Mouse (Mus musculus) intestine, embryonic 16.5 days (tissue): Measurements from ENCODE around the gene Amph. TPM values are rescaled to one million over a fixed set of nuclear protein-coding genes. Genes with fewer than 3 reads are reported as not detected.
"Not testable (repeated sequence)": the region's sequence is repeated elsewhere in the genome, so short reads cannot be mapped to it uniquely, and the experiment has no call there.

Experiments
- ATAC-seq: fragments of 200-750 bp; cut with Nextera tagmentation; 2 replicates; pipeline ENCODE4 v1.8.0; 2017; ENCODE audit warnings: moderate TSS enrichment, moderate library complexity
- H3K27ac ChIP-seq: fragments of 300-500 bp; sonication (generic); 2 replicates; pipeline ENCODE4 v1.5.1; 2014; ENCODE audit warnings: mild to moderate bottlenecking, low read length
- H3K27me3 ChIP-seq: fragments of 300-500 bp; sonication (generic); replicated peaks from 2 replicates; pipeline ENCODE4 v1.6.1; 2014; ENCODE audit warnings: low read length, control low read depth, mixed read lengths; ENCODE audit not compliant: control insufficient read depth, insufficient read depth
- H3K36me3 ChIP-seq: fragments of 300-500 bp; sonication (generic); 2 replicates; pipeline ENCODE4 v1.6.1; 2014; ENCODE audit warnings: low read length, control low read depth; ENCODE audit not compliant: control insufficient read depth, insufficient read depth
- H3K4me1 ChIP-seq: fragments of 300-500 bp; sonication (generic); 2 replicates; pipeline ENCODE4 v1.6.1; 2014; ENCODE audit warnings: low read length, control low read depth, mixed read lengths; ENCODE audit not compliant: control insufficient read depth, insufficient read depth
- H3K4me2 ChIP-seq: fragments of 300-500 bp; sonication (generic); 2 replicates; pipeline ENCODE4 v1.6.1; 2014; ENCODE audit warnings: low read depth, low read length, control low read depth
- H3K4me3 ChIP-seq: fragments of 300-500 bp; sonication (generic); 2 replicates; pipeline ENCODE4 v1.5.1; 2014; ENCODE audit warnings: mild to moderate bottlenecking, low read length
- H3K9ac ChIP-seq: fragments of 300-500 bp; sonication (generic); 2 replicates; pipeline ENCODE4 v1.6.1; 2014; ENCODE audit warnings: low read depth, low read length
- H3K9me3 ChIP-seq: fragments of 300-500 bp; sonication (generic); 2 replicates; pipeline ENCODE4 v1.6.1; 2016; ENCODE audit warnings: low read length, control low read depth; ENCODE audit not compliant: control insufficient read depth
- WGBS: fragments of 180-500 bp; shearing (Covaris S2); extraction: QIAGEN DNeasy Blood & Tissue Kit; methylation state at CpG from one replicate; pipeline ENCODE4 v1.1.7; 2014; 5-methylcytosine and 5-hydroxymethylcytosine counted together
- polyA plus RNA-seq: library from polyadenylated mRNA; unstranded; fragments of >200 nt; fragmentation: Nextera tagmentation; extraction: Ambion mirVana; gene quantifications from 2 replicates; pipeline ENCODE4 v1.2.1, GENCODE M21; 2015

Amph gene
- 1.6 and 1.8 TPM in 2 replicates for polyA plus RNA-seq

DNA sequence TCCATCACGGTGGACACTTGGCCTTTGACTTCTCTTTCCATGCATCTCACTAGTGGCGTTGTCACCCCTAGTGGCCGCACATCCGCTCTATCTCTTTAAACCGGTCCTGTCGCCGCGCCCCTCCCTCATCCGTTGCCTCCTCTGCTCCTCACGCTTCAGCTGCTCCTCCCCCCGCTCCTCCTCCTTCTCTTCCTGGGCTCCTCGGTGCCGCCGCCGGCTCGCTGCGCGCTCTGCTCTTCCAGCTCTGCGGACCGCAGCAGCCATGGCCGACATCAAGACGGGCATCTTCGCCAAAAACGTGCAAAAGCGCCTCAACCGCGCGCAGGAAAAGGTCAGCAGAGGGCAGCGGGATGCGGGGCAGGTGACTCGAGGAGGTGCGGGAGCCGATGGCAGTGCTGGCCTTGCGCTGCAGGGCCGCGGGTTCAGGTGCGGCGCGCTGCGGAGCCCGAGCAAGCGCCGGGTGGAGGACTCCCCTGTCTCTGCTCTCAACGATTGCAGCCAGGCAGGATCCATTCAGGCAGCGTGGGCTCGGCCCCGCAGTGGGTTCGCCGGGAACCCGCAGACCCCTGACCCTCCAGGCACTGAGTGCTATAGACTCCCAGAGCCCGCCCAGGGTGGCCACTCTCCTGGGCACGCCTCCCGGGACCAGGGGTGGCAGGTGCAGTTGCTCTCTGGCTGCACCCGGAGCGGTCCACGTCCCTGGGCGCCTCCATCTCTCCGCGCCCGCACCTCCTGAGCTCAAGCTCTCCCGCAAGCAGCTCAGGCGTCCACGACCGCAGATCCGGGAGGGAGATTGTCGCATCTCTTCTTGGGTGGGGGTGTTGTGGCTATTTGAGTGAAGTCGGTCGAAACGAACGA, at the start of gene Amph:
TSS of gene Amph (plus strand) at position 35 of the 858 bp plus-strand sequence.
- no peaks in the 10 kb centered on the region for H3K9me3 ChIP-seq
- peaks cover 6% of the 10 kb centered on the region for H3K4me1 ChIP-seq
- H3K9ac ChIP-seq = peak within 1 kb of the TSS; percentile 67
- under 1% methylated on average over 70 of the region's 70 CpGs for WGBS
- peak within 1 kb of the TSS; percentile 78 for H3K4me2 ChIP-seq
- H3K36me3 ChIP-seq = no peaks in the 10 kb centered on the region
- peak; percentile 96 for ATAC-seq
- peaks cover 10% of the 10 kb centered on the region; the same call in 1 of the 2 replicates for H3K27me3 ChIP-seq
- peak within 1 kb of the TSS; percentile 74 for H3K4me3 ChIP-seq
- no peak within 1 kb of the TSS for H3K27ac ChIP-seq

DNA sequence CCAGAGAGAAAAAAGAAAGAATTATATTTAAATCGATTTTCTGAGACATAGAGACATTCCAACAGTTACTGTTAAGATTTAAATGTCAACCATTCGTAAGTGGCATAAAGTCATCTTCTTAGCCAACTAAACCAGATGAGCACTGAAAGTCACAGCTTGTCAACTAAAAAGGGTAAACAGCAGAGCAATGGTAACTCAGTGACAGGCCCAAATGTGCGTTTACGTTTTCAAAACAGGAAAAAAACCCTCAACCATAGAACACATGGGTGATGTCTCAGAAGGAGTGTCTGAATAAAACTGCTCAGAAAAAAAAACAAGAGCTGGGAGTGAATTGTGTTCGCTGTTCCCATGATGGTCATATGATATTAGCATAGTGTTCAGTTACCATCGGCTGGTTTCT, 44.4 kb upstream of the Amph start:
- Histone ChIP-seq H3K27me3 (no peaks in the 10 kb centered on the region), H3K27ac (no peak overlapping the region), H3K9me3 (no peaks in the 10 kb centered on the region), H3K9ac (no peak overlapping the region), H3K36me3 (no peaks in the 10 kb centered on the region), H3K4me2 (no peak overlapping the region), H3K4me3 (no peak overlapping the region), H3K4me1 (no peaks in the 10 kb centered on the region)
- no peak for ATAC-seq
- WGBS = 85% methylated on average over 6 of the region's 6 CpGs

DNA sequence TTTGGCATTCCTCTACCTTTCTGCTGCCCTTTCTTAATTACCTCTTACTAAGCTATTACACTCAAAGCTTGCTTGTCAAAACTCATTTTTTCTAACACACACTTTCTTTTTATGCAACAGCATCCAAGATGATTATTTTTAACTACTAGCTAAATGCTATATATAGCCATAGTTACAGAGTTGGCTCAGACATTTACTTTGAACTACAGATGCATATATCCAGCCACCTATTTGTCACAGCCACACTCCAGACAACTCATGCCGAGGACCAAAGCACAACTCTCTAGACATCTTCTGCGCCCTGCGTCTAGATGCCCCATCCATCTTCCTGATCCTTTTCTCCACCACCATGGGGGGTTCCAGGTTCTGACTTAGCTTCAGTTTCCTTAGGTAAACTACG, 33.2 kb upstream of the Amph start:
- Histone ChIP-seq H3K4me2 (no peak overlapping the region), H3K4me3 (no peak overlapping the region), H3K9ac (no peak overlapping the region), H3K9me3 (no peaks in the 10 kb centered on the region), H3K27me3 (no peaks in the 10 kb centered on the region), H3K4me1 (no peaks in the 10 kb centered on the region), H3K27ac (no peak overlapping the region), H3K36me3 (no peaks in the 10 kb centered on the region)
- ATAC-seq = no peak
- 87% methylated on average over 4 of the region's 4 CpGs for WGBS

DNA sequence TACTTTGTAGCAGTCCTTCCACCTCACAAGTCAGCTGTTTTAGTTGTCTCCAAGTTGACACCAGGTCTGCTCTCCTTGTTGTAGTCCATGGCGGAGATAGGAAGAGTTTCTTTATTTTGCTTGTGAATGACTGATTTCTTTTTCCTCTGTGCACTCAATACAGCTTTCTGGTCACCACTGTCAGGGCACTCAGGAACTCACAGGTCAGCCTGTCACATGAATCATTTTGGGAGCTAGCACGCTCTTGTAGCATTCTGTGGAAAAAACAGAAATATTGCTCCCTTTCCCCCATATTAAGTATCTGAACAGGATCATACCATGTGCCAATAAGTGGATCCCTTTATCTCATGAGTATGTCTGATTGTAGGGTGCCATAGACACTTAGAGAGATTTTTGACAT, 14.8 kb upstream of the Amph start:
- 64% methylated on average over 1 of the region's 2 CpGs for WGBS
- H3K9me3 ChIP-seq, ATAC-seq, H3K9ac ChIP-seq, H3K4me2 ChIP-seq, H3K36me3 ChIP-seq, H3K27ac ChIP-seq, H3K4me1 ChIP-seq, H3K27me3 ChIP-seq, H3K4me3 ChIP-seq: not testable (repeated sequence)

DNA sequence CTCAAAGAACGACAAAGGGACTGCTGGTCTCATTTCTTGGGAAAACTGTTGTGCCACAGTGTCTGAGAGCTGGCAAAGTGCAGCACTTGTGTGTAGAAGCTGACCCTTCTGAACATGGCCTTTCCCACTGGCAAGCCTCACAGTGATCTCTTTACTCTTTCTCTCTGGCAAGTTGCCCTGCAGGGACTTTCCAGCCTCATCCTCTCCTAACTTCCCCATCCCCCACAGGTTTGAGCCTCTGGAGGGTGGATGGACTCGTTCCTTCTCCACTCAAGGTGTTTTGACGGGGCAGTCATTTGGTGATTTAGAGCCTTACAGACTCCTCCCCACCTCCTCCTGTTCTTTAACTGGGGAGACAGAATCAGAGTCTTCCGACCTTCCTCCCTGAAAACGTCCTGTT, 319 bp upstream of the Amph start:
- H3K4me3 ChIP-seq = peak overlapping the region; percentile 74
- H3K27ac ChIP-seq = no peak overlapping the region
- no peak; the same call in 1 of the 2 replicates for ATAC-seq
- H3K9me3 ChIP-seq = no peaks in the 10 kb centered on the region
- H3K4me1 ChIP-seq = peaks cover 6% of the 10 kb centered on the region
- WGBS = 19% methylated on average over 5 of the region's 5 CpGs
- peaks cover 10% of the 10 kb centered on the region; the same call in 1 of the 2 replicates for H3K27me3 ChIP-seq
- H3K4me2 ChIP-seq = peak overlapping the region; percentile 78
- no peak overlapping the region for H3K9ac ChIP-seq
- H3K36me3 ChIP-seq = no peaks in the 10 kb centered on the region

DNA sequence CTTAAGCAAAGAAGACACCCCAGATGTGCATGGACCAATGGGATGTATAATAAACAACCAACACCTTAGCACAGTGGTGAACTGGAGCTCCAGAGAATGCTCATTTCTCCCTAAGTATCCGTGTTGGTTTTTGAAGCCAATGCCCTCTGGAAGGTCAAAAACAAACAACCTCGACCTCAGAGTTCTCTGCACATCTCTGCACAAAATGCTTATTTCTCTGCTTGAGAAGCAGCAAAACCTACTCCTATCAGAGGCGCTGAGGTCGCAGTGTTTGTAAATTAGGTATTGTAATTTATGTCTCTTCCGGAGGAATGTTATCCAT, 985 bp downstream of the Amph start:
- Histone ChIP-seq H3K27me3 (peaks cover 10% of the 10 kb centered on the region; the same call in 1 of the 2 replicates), H3K4me3 (peak overlapping the region; percentile 74), H3K36me3 (no peaks in the 10 kb centered on the region), H3K27ac (no peak overlapping the region), H3K9ac (no peak overlapping the region; the same call in 1 of the 2 replicates), H3K4me1 (peaks cover 6% of the 10 kb centered on the region), H3K4me2 (peak overlapping the region; percentile 78), H3K9me3 (no peaks in the 10 kb centered on the region)
- ATAC-seq = no peak
- 4% methylated on average over 5 of the region's 5 CpGs for WGBS

DNA sequence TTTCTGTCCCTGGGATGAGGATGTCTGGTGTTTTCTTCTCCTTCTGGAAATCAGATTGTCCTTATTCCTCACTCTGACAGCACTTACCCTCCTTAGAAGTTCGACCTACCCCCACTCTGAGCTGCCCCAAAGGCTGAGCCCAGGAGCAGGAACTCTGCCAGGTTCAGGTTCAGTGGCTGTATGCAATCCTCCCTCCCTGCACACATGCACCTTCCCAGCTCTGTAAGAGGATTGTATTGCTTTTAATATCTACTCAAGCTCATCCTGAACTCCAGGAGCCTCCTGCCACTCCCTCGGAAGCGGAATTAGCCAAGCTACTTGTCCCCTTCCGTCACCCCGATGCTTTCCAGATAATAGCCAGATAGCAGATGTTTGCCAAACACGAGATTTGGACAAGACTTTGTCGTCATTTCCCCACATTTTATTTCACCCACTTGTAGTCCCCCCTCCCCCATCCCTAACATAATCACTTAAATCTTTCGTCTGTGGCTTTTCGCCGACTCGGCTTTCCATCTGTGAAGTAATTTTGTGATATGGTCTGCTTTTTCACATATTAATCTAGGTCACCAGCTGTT, 1.7 kb downstream of the Amph start:
- Histone ChIP-seq H3K36me3 (no peaks in the 10 kb centered on the region), H3K27ac (no peak overlapping the region), H3K4me2 (no peak overlapping the region), H3K4me1 (peaks cover 6% of the 10 kb centered on the region), H3K9me3 (no peaks in the 10 kb centered on the region), H3K9ac (no peak overlapping the region), H3K4me3 (no peak overlapping the region), H3K27me3 (peaks cover 10% of the 10 kb centered on the region; the same call in 1 of the 2 replicates)
- 39% methylated on average over 11 of the region's 11 CpGs for WGBS
- no peak for ATAC-seq

DNA sequence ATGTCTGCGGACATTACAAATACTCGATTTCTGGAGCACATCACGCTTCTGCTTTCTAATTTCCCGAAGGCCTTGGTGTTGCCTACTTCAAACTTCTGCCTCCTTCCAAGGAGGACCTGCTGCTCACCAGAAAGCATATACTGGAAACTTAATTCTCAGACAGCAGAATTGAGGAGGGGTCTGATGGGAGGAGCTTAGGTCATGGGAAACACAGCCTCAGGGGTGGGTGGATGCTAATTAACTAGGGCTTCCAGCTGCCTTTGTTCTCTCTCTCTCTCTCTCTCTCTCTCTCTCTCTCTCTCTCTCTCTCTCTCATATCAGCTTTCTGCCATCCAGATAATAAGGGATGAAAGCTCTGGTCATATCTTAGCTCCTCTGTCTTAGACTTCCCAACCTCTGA, 5.6 kb downstream of the Amph start:
- Histone ChIP-seq H3K9ac (no peak overlapping the region), H3K4me3 (no peak overlapping the region), H3K4me1 (peaks cover 2% of the 10 kb centered on the region; the same call in 1 of the 2 replicates), H3K4me2 (no peak overlapping the region), H3K36me3 (no peaks in the 10 kb centered on the region), H3K27ac (no peak overlapping the region), H3K9me3 (no peaks in the 10 kb centered on the region), H3K27me3 (peaks cover 4% of the 10 kb centered on the region; the same call in 1 of the 2 replicates)
- WGBS = 79% methylated on average over 4 of the region's 4 CpGs
- no peak for ATAC-seq

DNA sequence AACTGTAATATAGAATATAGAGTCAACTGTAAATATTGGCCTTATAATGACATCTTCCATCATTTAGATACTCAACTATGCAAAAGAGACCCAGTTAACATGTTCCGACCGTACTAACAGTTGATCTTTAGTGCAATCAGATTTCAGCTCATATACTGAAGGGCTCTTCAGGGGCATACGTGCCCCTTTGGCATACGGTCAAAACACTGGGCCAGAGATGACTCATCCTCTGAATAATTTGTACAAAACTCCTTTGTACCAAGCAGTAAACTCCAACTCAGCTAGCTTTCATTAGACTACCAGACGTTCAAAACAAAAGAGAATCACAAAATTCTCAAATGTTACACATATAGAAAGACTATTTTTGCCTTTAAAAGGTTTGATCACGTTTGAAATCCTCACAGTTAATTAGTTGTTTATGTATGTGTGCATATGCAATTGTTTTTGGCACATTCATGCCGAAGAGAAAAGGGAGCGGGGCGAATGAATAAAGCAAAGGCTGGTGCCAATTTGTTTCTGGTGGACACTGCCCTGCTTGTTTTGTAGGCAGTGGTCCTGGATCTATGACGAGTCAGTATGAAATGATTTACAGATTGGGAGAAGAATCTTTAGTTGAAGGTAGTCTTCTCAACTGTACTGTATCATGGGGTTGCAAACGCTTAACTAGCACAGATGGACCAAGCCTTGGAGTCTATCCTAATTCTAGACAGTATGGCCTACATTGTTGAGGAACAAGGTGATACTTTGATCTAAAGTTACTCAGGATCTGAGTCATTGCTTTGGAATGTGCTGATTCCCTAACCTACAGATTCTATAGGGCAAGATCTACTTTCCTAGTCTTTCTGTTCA, 8.3 kb downstream of the Amph start:
- H3K4me2 ChIP-seq = no peak overlapping the region
- no peaks in the 10 kb centered on the region for H3K9me3 ChIP-seq
- H3K4me3 ChIP-seq = no peak overlapping the region
- 85% methylated on average over 11 of the region's 11 CpGs for WGBS
- no peaks in the 10 kb centered on the region for H3K36me3 ChIP-seq
- H3K4me1 ChIP-seq = no peaks in the 10 kb centered on the region
- H3K27me3 ChIP-seq = no peaks in the 10 kb centered on the region
- H3K27ac ChIP-seq = no peak overlapping the region
- no peak for ATAC-seq
- H3K9ac ChIP-seq = no peak overlapping the region
